Mouse (Mus musculus) lung, postnatal 25 days (tissue): Measurements from ENCODE around the gene Rusc2.

ENCODE experiments used
- DNase-seq: peaks from one replicate; pipeline ENCODE4 v3.0.0; 2022; ENCODE audit warnings: low spot score

The Rusc2 gene

GRCm38 (mm10) chr4:43442456-43443361, 60.9 kb downstream of the Rusc2 start:
- DNase-seq: peak; percentile 73

- no peak for DNase-seq
Observed at GRCm38 (mm10) chr4:43443511-43443910, 61.7 kb downstream of the Rusc2 start.

DNA sequence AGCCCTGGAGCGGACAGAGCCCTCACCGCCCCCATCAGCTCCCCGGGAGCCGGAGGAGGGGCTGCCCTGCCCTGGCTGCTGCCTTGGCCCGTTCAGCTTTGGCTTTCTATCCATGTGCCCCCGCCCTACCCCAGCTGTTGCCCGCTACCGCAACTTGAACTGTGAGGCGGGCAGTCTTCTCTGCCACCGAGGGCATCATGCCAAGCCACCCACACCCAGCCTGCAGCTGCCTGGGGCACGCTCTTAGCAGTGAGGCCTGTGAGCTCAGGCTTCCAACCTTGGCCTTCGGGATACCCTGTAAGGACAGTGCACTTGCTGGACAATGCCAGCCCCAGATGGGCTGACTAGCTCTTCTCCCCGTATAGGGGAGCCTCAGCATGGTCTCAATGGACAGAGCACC, 65.5 kb downstream of the Rusc2 start:
- no peak for DNase-seq

- no peak for DNase-seq
Observed at GRCm38 (mm10) chr4:43448554-43448953, 66.8 kb downstream of the Rusc2 start.

DNA sequence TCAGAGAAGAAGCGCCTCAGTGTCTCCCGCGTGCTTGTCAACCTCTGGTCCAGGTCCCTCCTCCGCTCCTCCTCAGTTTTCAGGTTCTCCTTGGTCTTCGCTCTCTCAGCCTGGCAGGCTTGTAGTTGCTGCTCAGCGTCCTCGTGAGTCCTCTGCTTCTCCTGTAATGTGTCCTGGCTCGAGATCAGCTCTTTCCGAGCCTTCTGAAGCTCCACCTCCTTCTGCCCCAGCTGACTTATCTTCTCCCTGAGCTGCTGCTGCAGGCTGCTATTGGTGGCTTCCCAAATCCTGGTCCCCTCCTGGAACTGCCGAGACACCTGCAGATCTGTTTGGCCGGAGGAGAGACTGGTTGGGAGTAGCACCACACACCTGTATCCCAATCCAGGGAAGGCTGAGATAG, 70.5 kb downstream of the Rusc2 start:
- no peak for DNase-seq

GRCm38 (mm10) chr4:43453413-43453812, 71.6 kb downstream of the Rusc2 start:
- DNase-seq: no peak

DNA sequence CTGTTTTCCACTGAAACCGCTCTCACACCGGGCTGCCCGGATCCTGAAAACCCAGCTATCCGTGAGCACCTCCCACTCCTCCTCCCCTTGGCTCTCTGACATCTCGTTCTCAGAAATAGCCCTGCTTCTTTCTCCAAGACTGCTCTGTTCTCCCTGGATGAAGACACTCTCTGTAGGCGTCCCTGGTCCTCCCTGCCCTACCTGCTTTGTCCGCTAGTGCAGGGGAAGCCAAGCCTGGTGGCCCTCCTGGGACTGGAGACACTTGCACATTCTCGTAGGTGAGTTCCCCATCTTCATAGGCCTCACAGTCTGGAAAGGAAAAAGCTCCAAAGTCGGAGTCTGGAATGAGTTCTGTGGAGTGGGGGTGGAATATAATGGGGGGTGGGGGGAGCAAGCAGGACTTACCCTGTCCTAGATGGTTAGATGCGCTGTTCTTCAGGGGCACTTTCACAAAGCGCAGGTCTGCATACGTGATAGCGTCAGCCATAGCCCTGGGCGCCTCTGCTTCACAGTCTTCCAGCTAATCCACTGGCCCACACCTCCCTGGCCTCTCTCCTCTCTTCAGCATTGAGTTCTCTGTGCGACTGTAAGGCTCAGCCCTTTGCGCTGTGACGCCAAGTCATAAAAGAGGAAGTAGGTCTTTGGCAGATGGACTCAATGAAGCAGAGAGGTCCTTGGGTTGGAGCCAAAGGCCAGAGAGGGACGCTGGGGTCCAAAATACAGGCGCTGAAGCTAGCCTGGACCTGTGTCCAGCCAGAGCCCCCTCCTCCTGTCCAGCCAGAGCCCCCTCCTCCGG, 72.5 kb downstream of the Rusc2 start, which contains the start of gene Cd72:
TSS of gene Cd72 (minus strand) at position 588 of the 796 bp plus-strand sequence.
- no peak for DNase-seq

DNA sequence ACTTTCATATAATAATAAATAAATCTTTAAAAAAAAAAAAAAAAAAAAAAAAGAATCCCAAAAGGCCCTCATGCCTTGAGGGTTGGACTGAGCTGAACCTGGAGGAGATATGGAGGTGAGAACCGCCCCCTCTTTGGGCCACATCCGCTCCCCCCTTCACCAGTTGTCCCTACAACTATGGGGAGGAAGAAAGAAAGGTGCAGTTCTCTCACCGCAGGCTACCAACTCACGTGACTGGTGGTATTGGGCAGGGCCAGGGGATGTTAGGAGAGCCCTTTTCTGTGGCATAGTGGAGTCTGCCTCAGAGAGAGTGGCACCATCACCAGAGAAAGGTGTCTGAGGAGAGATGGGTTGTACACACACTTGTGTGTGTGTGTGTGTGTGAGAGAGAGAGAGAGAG, 74.7 kb downstream of the Rusc2 start:
- DNase-seq: peak; percentile 47

DNA sequence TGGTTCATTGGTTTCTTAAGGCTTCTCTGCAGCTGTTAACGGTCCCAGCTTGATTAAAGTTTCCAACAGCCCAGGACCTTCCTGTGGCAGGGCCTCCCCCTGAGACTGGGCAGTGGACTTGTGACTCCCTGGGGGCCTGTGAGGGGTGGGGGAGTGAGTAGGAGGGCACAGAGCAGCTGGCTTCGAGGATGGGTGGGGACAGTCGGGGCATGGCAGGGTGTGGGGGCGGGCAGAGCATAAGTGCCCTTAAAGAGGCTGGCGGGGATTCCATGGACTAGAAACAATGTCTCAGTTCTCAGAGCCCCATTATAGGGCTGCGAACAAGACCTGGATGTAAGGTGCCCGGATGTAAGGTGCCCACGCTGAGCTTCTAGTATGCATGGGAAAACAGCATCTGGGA, 75.3 kb downstream of the Rusc2 start:
- no peak for DNase-seq

- no peak for DNase-seq
Observed at GRCm38 (mm10) chr4:43463102-43463501, 81.3 kb downstream of the Rusc2 start.

GRCm38 (mm10) chr4:43465935-43466334, 84.2 kb downstream of the Rusc2 start:
- no peak for DNase-seq

- no peak for DNase-seq
Observed at GRCm38 (mm10) chr4:43466872-43467271, 85.1 kb downstream of the Rusc2 start.

GRCm38 (mm10) chr4:43470301-43470700, 88.5 kb downstream of the Rusc2 start:
- DNase-seq: no peak

DNA sequence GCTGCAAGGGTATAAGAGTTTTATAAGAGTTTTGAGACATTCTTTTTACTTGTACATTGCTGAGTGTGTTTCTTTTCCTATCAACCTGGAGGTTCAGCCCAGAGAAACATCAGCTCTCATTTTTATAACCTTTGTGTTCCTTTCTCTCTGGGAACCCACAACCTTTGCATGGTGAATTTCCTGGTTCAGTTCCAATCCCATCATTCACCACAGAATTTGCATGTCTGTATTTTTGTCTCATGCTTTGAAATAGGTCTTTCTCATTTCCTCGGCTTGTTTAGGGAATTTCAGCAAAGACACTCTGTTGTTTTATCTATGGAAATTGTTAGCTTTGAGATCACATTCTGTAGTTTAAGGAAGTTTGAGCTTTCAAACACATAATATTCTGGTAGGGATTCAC, 91.9 kb downstream of the Rusc2 start:
- DNase-seq: no peak

DNA sequence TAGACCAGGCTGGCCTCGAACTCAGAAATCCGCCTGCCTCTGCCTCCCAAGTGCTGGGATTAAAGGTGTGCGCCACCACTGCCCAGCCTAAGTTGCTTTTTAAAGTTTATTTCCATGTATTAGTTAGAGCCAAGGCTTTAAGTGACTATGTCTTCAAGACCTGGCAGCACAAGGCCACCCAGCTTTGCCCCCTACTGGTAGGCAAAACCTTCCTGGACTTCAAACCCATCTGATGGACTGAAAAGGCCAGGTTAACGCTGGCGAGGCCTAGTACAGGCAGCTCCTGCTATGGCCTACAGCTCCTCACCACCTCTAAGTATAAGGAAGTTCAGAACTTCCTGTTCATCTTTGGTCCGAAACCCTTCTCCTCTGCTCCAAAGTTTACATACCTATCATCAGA, 94.8 kb downstream of the Rusc2 start:
- DNase-seq: no peak
